In the genomic region with DNA sequence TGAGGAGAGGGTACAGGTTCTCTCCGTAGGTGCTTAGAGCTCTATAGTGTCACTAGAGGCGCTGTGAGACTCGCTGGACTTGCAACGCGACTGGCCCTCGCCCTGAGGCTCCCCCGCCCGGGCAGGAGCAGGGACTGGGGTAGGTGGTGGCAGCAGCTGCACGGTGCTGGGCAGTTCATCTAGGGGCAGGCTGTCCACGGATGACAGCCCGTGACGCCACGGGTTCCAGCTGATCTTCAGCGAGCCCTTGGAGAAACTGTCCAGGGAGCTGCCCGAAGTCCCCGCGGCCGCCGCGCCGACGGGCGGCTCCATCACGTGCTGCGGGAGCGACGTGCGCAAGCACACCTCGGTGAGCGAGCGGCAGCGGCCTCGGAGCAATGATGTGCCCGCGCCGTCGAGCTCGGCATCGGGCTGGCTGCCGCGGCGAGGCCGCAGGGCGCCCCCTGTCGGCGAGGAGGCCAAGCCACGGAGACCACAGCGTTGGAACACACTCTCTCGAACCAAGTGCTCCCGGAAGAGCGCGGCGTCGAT, we compare ENCODE assay signal across 1 mouse cellular context.
TF ChIP-seq lines count a peak whose summit lies in the region.

No protein-coding gene starts in this region.

TF ChIP-seq in C2C12, 6 proteins besides CTCF, POLR2A, EP300 and RAD21:
- TF ChIP-seq MYOG (IDR thresholded peaks at IDR 0.05; ENCODE audit: control insufficient read depth, extremely low read depth, insufficient read length) (no peak), MYOD1 (IDR thresholded peaks at IDR 0.05; ENCODE audit: control insufficient read depth, insufficient read length, low read depth) (no peak), CEBPB (IDR thresholded peaks at IDR 0.05; ENCODE audit: low read depth) (no peak), FOSL1 (IDR thresholded peaks at IDR 0.05; ENCODE audit: insufficient read depth, low read length, poor library complexity, severe bottlenecking) (no peak), USF1 (IDR thresholded peaks at IDR 0.05; ENCODE audit: low read depth) (no peak), MAX (IDR thresholded peaks at IDR 0.05) (no peak)
